Mouse (Mus musculus): ENCODE results near the gene Aicda.
"Not testable (repeated sequence)": the region's sequence is repeated elsewhere in the genome, so short reads cannot be mapped to it uniquely, and the experiment has no call there.

DNA sequence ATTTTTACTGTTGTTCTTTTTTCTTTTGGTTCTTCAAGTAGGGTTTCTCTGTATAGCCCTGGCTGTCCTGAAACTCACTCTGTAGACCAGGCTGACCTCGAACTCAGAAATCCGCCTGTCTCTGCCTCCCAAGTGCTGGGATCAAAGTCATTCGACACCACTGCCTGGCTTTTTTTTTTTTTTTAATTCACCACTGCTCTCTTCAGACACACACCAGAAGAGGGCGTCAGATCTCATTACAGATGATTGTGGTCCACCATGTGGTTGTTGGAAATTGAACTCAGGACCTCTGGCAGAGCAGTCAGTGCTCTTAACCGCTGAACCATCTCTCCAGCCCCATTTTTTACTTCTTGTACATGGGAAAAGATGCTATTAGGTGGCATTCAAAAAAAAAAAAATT is 11.1 kb upstream of the Aicda start:
- not testable (repeated sequence) for TF ChIP-seq POLR2A (IDR thresholded peaks at IDR 0.05; ENCODE audit: insufficient read length, low read depth); SRF (IDR thresholded peaks at IDR 0.05; ENCODE audit: control insufficient read depth, insufficient read length, low read depth); CEBPB (IDR thresholded peaks at IDR 0.05; ENCODE audit: insufficient read depth, poor library complexity, severe bottlenecking); MAX (IDR thresholded peaks at IDR 0.05; ENCODE audit: low read depth); E2F4 (IDR thresholded peaks at IDR 0.05; ENCODE audit: insufficient read depth); TCF12 (IDR thresholded peaks at IDR 0.05; ENCODE audit: insufficient read depth, poor library complexity, severe bottlenecking); USF1 (IDR thresholded peaks at IDR 0.05; ENCODE audit: low read depth); MYOD1 (IDR thresholded peaks at IDR 0.05; ENCODE audit: control insufficient read depth in 1 of 3, insufficient read length in 2 of 3, low read depth in 2 of 3)
